Mouse (Mus musculus) kidney, adult 2 months (tissue): ENCODE measurements around the gene Dlgap1. TPM values are rescaled to one million over a fixed set of nuclear protein-coding genes. Genes with fewer than 3 reads are reported as not detected.

Experiments used
- DNase-seq: peaks from one replicate; pipeline ENCODE4 v3.0.0; 2021
- H3K27ac ChIP-seq: fragments of 200-500 bp; 2 replicates; pipeline ENCODE4 v1.5.1; 2012; ENCODE audit warnings: low read depth, low read length, control low read depth, inconsistent platforms; ENCODE audit not compliant: insufficient read depth
- H3K27me3 ChIP-seq: fragments of 200-500 bp; replicated peaks from 2 replicates; pipeline ENCODE4 v1.6.1; 2012; ENCODE audit warnings: mild to moderate bottlenecking, moderate library complexity, low read length, inconsistent platforms; ENCODE audit not compliant: control insufficient read depth, insufficient read depth
- H3K36me3 ChIP-seq: fragments of 200-500 bp; 2 replicates; pipeline ENCODE4 v1.6.1; 2012; ENCODE audit warnings: mild to moderate bottlenecking, moderate library complexity, low read length, inconsistent platforms; ENCODE audit not compliant: control insufficient read depth, insufficient read depth
- H3K4me1 ChIP-seq: fragments of 200-500 bp; 2 replicates; pipeline ENCODE4 v1.6.1; 2011; ENCODE audit warnings: low read length; ENCODE audit not compliant: control insufficient read depth, insufficient read depth
- H3K4me3 ChIP-seq: fragments of 200-500 bp; 2 replicates; pipeline ENCODE4 v1.5.1; 2011; ENCODE audit warnings: mild to moderate bottlenecking, low read depth, low read length, control low read depth; ENCODE audit not compliant: insufficient read depth
- CTCF ChIP-seq: fragments of 200-500 bp; conservative IDR thresholded peaks from 2 replicates; pipeline ENCODE4 v1.5.1; 2011; ENCODE audit warnings: low read depth, mild to moderate bottlenecking, control low read depth, low read length, moderate library complexity, mixed read lengths; ENCODE audit not compliant: insufficient read depth, insufficient read length
- POLR2A ChIP-seq: fragments of 200-500 bp; IDR thresholded peaks from one replicate; pipeline ENCODE4 v1.6.1; 2011; ENCODE audit warnings: low read depth, low read length, control low read depth
- WGBS: fragments of 180-500 bp; shearing (Covaris S2); methylation state at CpG from one replicate; pipeline ENCODE4 v1.1.7; 2018; 5-methylcytosine and 5-hydroxymethylcytosine counted together
- polyA plus RNA-seq: library from polyadenylated mRNA; depleted of rRNA; stranded (reverse); fragments of >200 nt; gene quantifications from 2 replicates; pipeline ENCODE4 v1.2.3, GENCODE M21; 2012

Gene Dlgap1
- polyA plus RNA-seq, 1 experiment = 0.55 TPM

- no peak overlapping the region for H3K27ac ChIP-seq
- WGBS = 80% methylated on average over 8 of the region's 8 CpGs
- DNase-seq = no peak
- H3K4me1 ChIP-seq = no peaks in the 10 kb centered on the region
- no peaks in the 10 kb centered on the region for H3K27me3 ChIP-seq
- no peak overlapping the region for H3K4me3 ChIP-seq
- H3K36me3 ChIP-seq = no peaks in the 10 kb centered on the region
- TF ChIP-seq CTCF (no peak), POLR2A (no peak)
These were observed 494.1 kb downstream of the Dlgap1 start for GRCm38 (mm10) chr17:70462771-70463491.

- no peaks in the 10 kb centered on the region; the same call in 1 of the 2 replicates for H3K27me3 ChIP-seq
- 47% methylated on average over 4 of the region's 4 CpGs for WGBS
- no peaks in the 10 kb centered on the region for H3K4me1 ChIP-seq
- H3K36me3 ChIP-seq = no peaks in the 10 kb centered on the region
- TF ChIP-seq CTCF = no peak
- no peak for TF ChIP-seq POLR2A
- no peak for DNase-seq
- no peak overlapping the region for H3K4me3 ChIP-seq
- H3K27ac ChIP-seq = no peak overlapping the region
These were observed 497.5 kb downstream of the Dlgap1 start for GRCm38 (mm10) chr17:70466413-70466812.

GRCm38 (mm10) chr17:70470970-70471371 lies 502.1 kb downstream of the Dlgap1 start:
- 63% methylated on average over 7 of the region's 7 CpGs for WGBS
- H3K27ac ChIP-seq = no peak overlapping the region
- H3K27me3 ChIP-seq = no peaks in the 10 kb centered on the region; the same call in 1 of the 2 replicates
- H3K4me3 ChIP-seq = no peak overlapping the region
- H3K4me1 ChIP-seq = no peaks in the 10 kb centered on the region
- H3K36me3 ChIP-seq = no peaks in the 10 kb centered on the region
- DNase-seq = no peak
- TF ChIP-seq POLR2A (no peak), CTCF (no peak)

- TF ChIP-seq POLR2A = no peak
- no peak for TF ChIP-seq CTCF
- Histone ChIP-seq H3K27me3 (no peaks in the 10 kb centered on the region; the same call in 1 of the 2 replicates), H3K36me3 (no peaks in the 10 kb centered on the region), H3K27ac (no peak overlapping the region), H3K4me3 (no peak overlapping the region), H3K4me1 (no peaks in the 10 kb centered on the region)
- no peak for DNase-seq
- WGBS = 78% methylated on average over 7 of the region's 7 CpGs
These were observed 503.3 kb downstream of the Dlgap1 start for GRCm38 (mm10) chr17:70472162-70472561.

- no peak for TF ChIP-seq POLR2A
- no peak for TF ChIP-seq CTCF
These were observed 505.0 kb downstream of the Dlgap1 start for GRCm38 (mm10) chr17:70473871-70474270.

GRCm38 (mm10) chr17:70483716-70484115 lies 514.8 kb downstream of the Dlgap1 start:
- DNase-seq = no peak
- Histone ChIP-seq H3K4me1 (no peaks in the 10 kb centered on the region), H3K4me3 (no peak overlapping the region), H3K27me3 (no peaks in the 10 kb centered on the region), H3K36me3 (no peaks in the 10 kb centered on the region), H3K27ac (no peak overlapping the region)
- no peak for TF ChIP-seq CTCF
- TF ChIP-seq POLR2A = no peak
- WGBS = 78% methylated on average over 4 of the region's 4 CpGs

More at GRCm38 (mm10) chr17:70473871-70474270, 505.0 kb downstream of the Dlgap1 start:
- Histone ChIP-seq H3K27me3 (no peaks in the 10 kb centered on the region), H3K27ac (no peak overlapping the region), H3K4me1 (no peaks in the 10 kb centered on the region), H3K36me3 (no peaks in the 10 kb centered on the region), H3K4me3 (no peak overlapping the region)
- DNase-seq = no peak
- 83% methylated on average over 4 of the region's 4 CpGs for WGBS

GRCm38 (mm10) chr17:70485668-70486067 lies 516.8 kb downstream of the Dlgap1 start:
- H3K27me3 ChIP-seq = no peaks in the 10 kb centered on the region
- no peak overlapping the region for H3K4me3 ChIP-seq
- no peak overlapping the region for H3K27ac ChIP-seq
- TF ChIP-seq POLR2A (no peak), CTCF (no peak)
- 84% methylated on average over 4 of the region's 4 CpGs for WGBS
- H3K4me1 ChIP-seq = no peaks in the 10 kb centered on the region
- H3K36me3 ChIP-seq = no peaks in the 10 kb centered on the region
- no peak for DNase-seq
